Mouse (Mus musculus) neural tube, embryonic 14.5 days (tissue): ENCODE data around the gene Chd6. TPM values are rescaled to one million over a fixed set of nuclear protein-coding genes. Genes with fewer than 3 reads are reported as not detected.

Source experiments
- ATAC-seq: fragments of 200-750 bp; cut with Nextera tagmentation; 2 replicates; pipeline ENCODE4 v1.8.0; 2017; ENCODE audit warnings: low read depth, mild to moderate bottlenecking, moderate TSS enrichment, moderate library complexity
- H3K27ac ChIP-seq: fragments of 300-500 bp; sonication (generic); 2 replicates; pipeline ENCODE4 v1.5.1; 2014; ENCODE audit warnings: low read depth, mild to moderate bottlenecking, control low read depth, low read length, moderate library complexity, mixed read lengths
- H3K27me3 ChIP-seq: fragments of 300-500 bp; sonication (generic); 2 replicates; pipeline ENCODE4 v1.6.1; 2014; ENCODE audit warnings: low read length; ENCODE audit not compliant: control insufficient read depth, insufficient read depth
- H3K36me3 ChIP-seq: fragments of 300-500 bp; sonication (generic); 2 replicates; pipeline ENCODE4 v1.6.1; 2014; ENCODE audit warnings: low read length, mixed read lengths; ENCODE audit not compliant: control insufficient read depth, insufficient read depth
- H3K4me1 ChIP-seq: fragments of 300-500 bp; sonication (generic); 2 replicates; pipeline ENCODE4 v1.6.1; 2014; ENCODE audit warnings: low read length; ENCODE audit not compliant: control insufficient read depth, insufficient read depth
- H3K4me2 ChIP-seq: fragments of 300-500 bp; sonication (generic); 2 replicates; pipeline ENCODE4 v1.6.1; 2014; ENCODE audit warnings: mild to moderate bottlenecking, low read depth, low read length, control low read depth
- H3K4me3 ChIP-seq: fragments of 300-500 bp; sonication (generic); 2 replicates; pipeline ENCODE4 v1.5.1; 2014; ENCODE audit warnings: low read depth, low read length, control low read depth, mixed read lengths
- H3K9ac ChIP-seq: fragments of 300-500 bp; sonication (generic); replicated peaks from 2 replicates; pipeline ENCODE4 v1.6.1; 2014; ENCODE audit warnings: low read depth, mild to moderate bottlenecking, control low read depth, low read length, mixed read lengths
- H3K9me3 ChIP-seq: fragments of 300-500 bp; sonication (generic); 2 replicates; pipeline ENCODE4 v1.6.1; 2016; ENCODE audit warnings: low read length; ENCODE audit not compliant: control insufficient read depth
- WGBS: fragments of 180-500 bp; shearing (Covaris S2); extraction: QIAGEN DNeasy Blood & Tissue Kit; methylation state at CpG from one replicate; pipeline ENCODE4 v1.1.7; 2014; 5-methylcytosine and 5-hydroxymethylcytosine counted together
- polyA plus RNA-seq: library from polyadenylated mRNA; unstranded; fragments of >200 nt; fragmentation: Nextera tagmentation; extraction: Ambion mirVana; gene quantifications from 2 replicates; pipeline ENCODE4 v1.2.1, GENCODE M21; 2014

Chd6 gene
- polyA plus RNA-seq, result 35.7 and 45.6 TPM in 2 replicates

DNA sequence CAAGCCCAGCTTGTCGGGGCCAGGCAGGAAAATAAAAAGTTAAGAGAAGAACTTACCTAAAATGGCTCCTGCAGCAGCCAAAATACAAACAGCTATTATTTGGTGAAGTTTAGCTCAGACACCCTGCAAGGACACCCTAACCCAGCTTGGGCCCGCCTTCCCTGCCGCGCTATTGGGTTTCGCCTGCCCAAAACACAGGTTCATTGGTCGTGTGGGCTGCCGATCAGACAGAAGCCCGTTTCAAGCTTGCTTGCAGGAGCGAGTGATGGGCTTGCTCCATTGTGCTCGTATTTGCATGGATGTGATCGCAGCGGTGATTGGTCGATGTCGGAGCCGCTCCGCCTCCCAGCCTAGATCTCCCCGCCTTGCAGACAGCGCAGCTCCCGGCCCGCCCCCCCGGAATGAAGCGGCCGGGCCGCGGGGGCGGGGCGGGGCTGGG lies at the start of gene Chd6:
TSS of gene Chd6 (minus strand) at position 143 of the 439 bp plus-strand sequence.
- ATAC-seq, result peak; percentile 99
- peaks cover 19% of the 10 kb centered on the region for H3K4me1 ChIP-seq
- H3K4me3 ChIP-seq, result peak within 1 kb of the TSS; percentile 91
- peak within 1 kb of the TSS; percentile 66 for H3K4me2 ChIP-seq
- no peaks in the 10 kb centered on the region for H3K36me3 ChIP-seq
- peak within 1 kb of the TSS; percentile 86 for H3K9ac ChIP-seq
- no peaks in the 10 kb centered on the region for H3K27me3 ChIP-seq
- no peaks in the 10 kb centered on the region for H3K9me3 ChIP-seq
- 0% methylated on average over 24 of the region's 27 CpGs for WGBS
- H3K27ac ChIP-seq, result peak within 1 kb of the TSS; percentile 96

DNA sequence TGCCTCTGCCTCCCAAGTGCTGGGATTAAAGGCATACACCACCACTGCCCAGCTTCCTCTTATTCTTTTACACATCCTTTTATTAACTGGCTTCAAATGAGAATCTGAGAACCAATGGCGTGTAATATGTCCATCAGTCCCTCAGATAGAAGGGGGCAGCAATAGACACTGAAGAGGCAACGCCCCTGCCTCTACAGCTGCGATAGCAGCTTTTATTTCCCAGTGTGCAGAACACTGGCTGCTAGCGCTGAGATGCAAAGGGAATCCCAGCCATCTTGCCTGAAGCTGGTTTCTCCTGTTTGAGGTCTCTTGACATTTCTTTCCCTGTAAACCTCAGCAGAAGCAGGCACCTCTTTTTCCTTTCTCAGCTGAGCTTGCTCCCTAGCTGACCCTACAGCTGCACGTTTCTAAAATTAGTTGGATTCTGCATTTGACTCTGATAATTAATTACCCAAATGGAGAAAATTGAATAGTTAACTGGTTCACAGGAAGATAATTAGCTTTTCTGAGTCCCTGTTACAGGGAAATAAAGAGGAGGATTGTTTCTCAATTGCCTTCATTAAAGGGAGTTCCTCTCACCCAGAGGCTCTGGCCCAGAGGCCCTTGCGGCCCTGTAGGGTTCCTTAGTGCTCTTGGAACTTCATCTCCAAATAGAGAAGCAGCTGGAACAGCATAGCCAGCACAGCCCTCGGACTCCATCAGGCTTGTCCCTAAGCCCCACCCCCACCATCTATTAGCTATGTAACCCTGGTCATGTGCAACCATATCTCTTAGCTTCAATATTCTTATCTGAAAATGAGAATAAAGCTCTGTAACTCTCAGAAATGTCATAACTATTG lies 41.3 kb upstream of the Chd6 start:
- no peaks in the 10 kb centered on the region for H3K36me3 ChIP-seq
- no peak for ATAC-seq
- no peak overlapping the region for H3K4me2 ChIP-seq
- no peaks in the 10 kb centered on the region for H3K9me3 ChIP-seq
- H3K4me3 ChIP-seq, result no peak overlapping the region
- H3K4me1 ChIP-seq, result peaks cover 11% of the 10 kb centered on the region
- H3K9ac ChIP-seq, result no peak overlapping the region
- peak overlapping the region; percentile 57 for H3K27ac ChIP-seq
- H3K27me3 ChIP-seq, result no peaks in the 10 kb centered on the region
- 38% methylated on average over 7 of the region's 7 CpGs for WGBS

DNA sequence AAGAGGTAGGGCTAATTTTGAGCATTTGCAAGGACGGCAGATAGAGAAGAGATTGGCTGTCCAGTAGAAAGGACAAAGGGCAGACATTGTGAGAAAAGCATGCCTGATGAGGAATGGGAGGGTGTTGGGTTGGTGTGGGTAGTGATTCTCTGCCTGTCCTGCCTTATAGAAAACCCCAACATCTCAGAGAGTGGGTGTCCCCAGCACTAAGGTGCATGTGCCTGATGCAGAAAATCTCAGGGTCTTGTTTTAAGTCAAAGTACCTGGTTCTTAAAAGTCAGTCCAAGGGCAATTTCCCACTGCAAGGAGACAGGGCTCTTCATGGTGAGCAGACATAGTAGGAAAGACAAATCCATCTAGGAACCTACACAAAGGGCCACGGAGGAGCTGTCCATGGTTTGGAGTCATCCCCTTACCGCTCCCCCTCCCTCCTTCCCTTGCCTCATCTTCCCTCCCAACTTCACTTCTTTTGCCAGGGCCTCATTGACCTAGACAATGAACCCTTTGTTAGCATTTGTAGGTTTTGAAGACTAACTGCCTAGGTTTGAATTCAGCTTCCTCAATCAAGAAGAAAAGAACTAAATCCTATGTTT lies 39.6 kb upstream of the Chd6 start:
- Histone ChIP-seq H3K4me1 (peaks cover 11% of the 10 kb centered on the region), H3K9me3 (no peaks in the 10 kb centered on the region), H3K4me2 (no peak overlapping the region), H3K36me3 (no peaks in the 10 kb centered on the region), H3K27me3 (no peaks in the 10 kb centered on the region), H3K9ac (no peak overlapping the region), H3K27ac (no peak overlapping the region), H3K4me3 (no peak overlapping the region)
- 47% methylated on average over 3 of the region's 3 CpGs for WGBS
- no peak for ATAC-seq

DNA sequence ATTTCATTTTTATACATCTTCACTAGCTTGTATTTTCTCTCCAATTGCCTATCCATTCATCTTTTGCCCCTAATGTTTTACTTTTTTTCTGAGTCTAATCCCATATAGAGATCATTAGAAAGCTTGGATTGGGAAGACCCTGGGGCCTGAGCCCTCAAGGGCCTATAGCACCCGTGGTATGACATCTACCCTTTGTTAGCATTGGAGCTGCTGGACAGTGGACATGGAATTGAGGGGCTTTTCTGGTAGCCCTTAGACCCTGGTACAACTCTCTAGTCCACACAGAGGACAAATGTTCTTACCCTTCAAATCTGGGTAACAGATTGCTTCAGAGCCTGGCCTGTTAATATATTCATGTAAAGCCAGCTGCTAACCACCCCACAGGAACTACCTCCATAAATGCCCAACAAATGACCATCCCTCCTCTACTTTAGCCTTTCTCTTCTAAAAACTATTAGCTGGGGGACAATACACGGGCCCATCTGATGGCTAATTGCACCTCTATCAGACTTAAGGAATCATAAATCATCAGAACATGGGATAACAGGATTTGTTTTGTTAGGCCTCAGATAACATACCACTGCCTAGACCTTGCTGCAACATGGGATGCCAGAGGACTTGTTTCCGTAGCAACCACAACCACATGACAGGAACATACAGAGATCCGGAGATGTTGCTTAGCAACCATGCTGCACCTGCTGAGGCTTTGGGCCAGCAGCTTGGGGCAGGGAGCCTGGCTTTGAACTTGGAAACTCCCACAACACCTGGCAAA lies 39.0 kb upstream of the Chd6 start:
- peak; percentile 76 for ATAC-seq
- Histone ChIP-seq H3K27me3 (no peaks in the 10 kb centered on the region), H3K9ac (no peak overlapping the region), H3K4me2 (no peak overlapping the region), H3K36me3 (no peaks in the 10 kb centered on the region), H3K9me3 (no peaks in the 10 kb centered on the region), H3K4me3 (no peak overlapping the region), H3K4me1 (peaks cover 11% of the 10 kb centered on the region), H3K27ac (no peak overlapping the region)
- 41% methylated on average over 4 of the region's 4 CpGs for WGBS

DNA sequence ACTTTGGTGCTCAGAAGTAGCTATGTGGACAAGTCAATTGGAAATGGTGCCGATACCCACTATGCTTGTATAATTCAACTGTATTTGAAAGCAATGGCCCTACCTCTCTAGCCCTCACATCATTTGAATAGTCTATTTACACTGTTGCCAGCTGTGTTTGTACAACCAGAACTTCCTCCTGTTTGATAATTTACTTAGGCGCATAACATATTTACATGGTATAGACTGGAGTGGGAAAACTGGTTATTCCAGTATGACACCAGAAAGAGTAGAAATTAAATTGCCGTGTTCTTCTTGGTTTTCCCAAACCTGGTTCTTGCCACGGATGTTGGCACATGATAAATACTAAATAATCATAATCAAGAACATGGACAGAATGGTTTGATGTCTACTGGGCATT lies 35.9 kb upstream of the Chd6 start:
- H3K27ac ChIP-seq, result no peak overlapping the region
- ATAC-seq, result no peak
- H3K36me3 ChIP-seq, result no peaks in the 10 kb centered on the region
- H3K4me1 ChIP-seq, result peaks cover 7% of the 10 kb centered on the region; the same call in 1 of the 2 replicates
- no peak overlapping the region for H3K4me3 ChIP-seq
- no peak overlapping the region for H3K4me2 ChIP-seq
- 93% methylated on average over 4 of the region's 4 CpGs for WGBS
- H3K9ac ChIP-seq, result no peak overlapping the region
- no peaks in the 10 kb centered on the region for H3K27me3 ChIP-seq
- no peaks in the 10 kb centered on the region for H3K9me3 ChIP-seq

DNA sequence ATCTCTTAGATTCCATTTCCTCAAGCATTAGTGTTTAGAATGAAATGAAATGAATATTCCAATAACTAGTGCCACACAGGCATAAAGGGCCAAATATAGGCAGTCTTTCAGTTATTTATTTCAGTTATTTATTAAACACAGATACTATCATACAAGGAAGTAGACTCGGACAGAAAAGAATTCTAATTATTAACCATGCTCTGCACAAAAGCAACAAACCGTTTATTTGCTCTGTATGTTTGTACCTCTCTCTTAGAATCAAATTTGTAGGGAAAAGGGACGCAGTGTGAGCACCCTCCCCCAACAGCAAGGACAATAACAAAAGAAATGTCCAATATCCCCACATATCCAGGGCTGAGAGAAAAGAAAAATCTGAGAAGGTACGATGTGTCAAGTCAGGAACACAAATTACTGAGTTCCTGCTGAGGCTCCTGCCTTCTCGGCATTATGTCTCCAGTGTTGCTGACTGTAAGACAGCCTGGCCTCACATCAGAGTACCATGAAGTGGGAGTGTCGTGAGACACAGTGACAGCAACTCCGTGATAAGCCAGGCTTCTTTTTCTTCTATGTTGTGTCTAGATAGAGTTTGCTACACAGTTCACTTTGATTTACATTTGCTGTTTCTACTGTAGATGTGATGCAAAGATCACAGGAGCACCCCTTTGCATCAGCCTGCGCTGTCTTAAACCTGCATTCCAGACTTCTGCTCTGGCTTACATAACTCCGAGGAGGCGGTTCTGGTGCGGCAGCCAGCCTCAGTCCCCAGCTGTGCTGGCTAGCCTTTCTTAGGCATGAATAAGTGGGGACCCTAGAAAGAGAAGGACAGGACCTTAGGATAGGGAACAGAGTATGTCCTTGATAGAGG lies 30.0 kb upstream of the Chd6 start:
- Histone ChIP-seq H3K4me1 (no peaks in the 10 kb centered on the region), H3K4me3 (no peak overlapping the region), H3K27me3 (no peaks in the 10 kb centered on the region), H3K27ac (no peak overlapping the region), H3K9me3 (no peaks in the 10 kb centered on the region), H3K4me2 (no peak overlapping the region), H3K36me3 (no peaks in the 10 kb centered on the region), H3K9ac (no peak overlapping the region)
- ATAC-seq, result no peak
- WGBS, result 67% methylated on average over 11 of the region's 11 CpGs

DNA sequence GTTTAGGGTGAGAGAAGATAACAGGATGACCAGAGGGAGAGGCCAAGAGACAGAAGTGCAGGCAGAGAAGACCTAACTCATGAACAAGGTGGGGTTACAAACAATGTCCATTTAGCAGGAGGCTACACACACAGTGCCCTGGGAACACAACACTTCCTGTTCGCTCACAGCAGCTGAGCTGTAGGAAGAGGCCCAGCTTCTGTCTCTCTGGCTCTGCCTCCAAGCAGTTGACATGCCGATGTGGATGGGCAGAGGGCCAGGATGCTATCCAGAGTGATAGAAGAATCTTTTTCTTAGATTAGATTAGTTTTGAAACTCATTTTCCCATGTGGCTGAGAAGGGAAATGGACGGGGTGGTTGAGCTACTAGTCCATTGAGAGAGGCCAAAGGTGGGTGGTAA lies 28.1 kb upstream of the Chd6 start:
- no peak overlapping the region for H3K9ac ChIP-seq
- no peaks in the 10 kb centered on the region for H3K27me3 ChIP-seq
- H3K9me3 ChIP-seq, result no peaks in the 10 kb centered on the region
- H3K4me2 ChIP-seq, result no peak overlapping the region
- H3K4me1 ChIP-seq, result no peaks in the 10 kb centered on the region
- no peak overlapping the region for H3K27ac ChIP-seq
- no peak for ATAC-seq
- WGBS, result 69% methylated on average over 3 of the region's 3 CpGs
- no peak overlapping the region for H3K4me3 ChIP-seq
- H3K36me3 ChIP-seq, result no peaks in the 10 kb centered on the region

DNA sequence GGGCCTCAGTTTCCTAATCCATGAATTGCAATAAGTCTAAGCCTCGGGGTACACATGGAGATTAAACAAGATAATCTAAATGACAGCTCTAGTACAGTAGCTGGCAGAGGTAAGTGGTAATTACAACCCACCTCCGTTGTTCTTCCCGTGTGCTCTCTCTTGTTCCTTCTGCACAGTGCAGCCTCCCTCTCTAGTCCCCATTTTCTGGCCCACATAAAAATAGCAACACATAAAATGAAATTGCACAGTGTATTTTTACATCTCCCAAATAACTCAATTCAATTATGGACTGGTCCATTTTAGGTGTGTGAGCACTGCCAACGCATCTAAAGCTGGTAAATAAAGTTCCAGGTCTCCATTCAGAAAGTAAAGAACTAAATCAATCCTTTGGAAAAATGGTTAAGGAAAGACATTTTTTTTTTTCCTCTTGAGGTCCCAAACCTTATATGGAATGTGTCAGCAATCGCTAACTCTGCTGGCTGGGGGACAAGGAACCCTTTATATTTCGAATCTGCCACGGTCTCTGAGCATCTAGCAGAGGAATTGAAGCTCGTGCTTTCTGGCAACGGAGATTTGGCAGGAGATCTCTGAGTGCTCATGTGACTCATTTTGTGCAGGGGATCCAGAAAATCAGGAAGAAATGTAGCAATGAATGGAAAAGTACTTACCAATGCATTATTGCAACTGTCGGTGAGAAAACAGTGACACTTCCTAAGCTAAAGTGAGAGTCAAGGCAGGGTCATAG lies 19.7 kb upstream of the Chd6 start:
- ATAC-seq, result no peak

More for the DNA sequence above, 19.7 kb upstream of the Chd6 start:
- H3K27me3 ChIP-seq, result no peaks in the 10 kb centered on the region
- H3K4me1 ChIP-seq, result no peaks in the 10 kb centered on the region
- no peak overlapping the region for H3K4me3 ChIP-seq
- no peaks in the 10 kb centered on the region for H3K36me3 ChIP-seq
- H3K4me2 ChIP-seq, result no peak overlapping the region
- WGBS, result 60% methylated on average over 10 of the region's 10 CpGs
- H3K9me3 ChIP-seq, result no peaks in the 10 kb centered on the region
- no peak overlapping the region for H3K27ac ChIP-seq
- H3K9ac ChIP-seq, result no peak overlapping the region
